Mouse (Mus musculus): ENCODE measurements around the gene Osbpl11.

- TF ChIP-seq MAX (IDR thresholded peaks at IDR 0.05): no peak
- no peak for TF ChIP-seq CTCF (IDR thresholded peaks at IDR 0.05; ENCODE audit: control insufficient read depth, insufficient read depth, insufficient read length)
These were observed 75.0 kb downstream of the Osbpl11 start for GRCm38 (mm10) chr16:33259824-33260223.

Data from C2C12 (cell line).